Mouse (Mus musculus): ENCODE measurements around the gene Trp53rka. TPM values are rescaled to one million over a fixed set of nuclear protein-coding genes. Genes with fewer than 3 reads are reported as not detected.
A peak's percentile ranks its signal among the peaks of the same experiment; 100 is the strongest.

Gene Trp53rka
- polyA plus RNA-seq, 1 experiment from 2014 or later, result 42.2 TPM

DNA sequence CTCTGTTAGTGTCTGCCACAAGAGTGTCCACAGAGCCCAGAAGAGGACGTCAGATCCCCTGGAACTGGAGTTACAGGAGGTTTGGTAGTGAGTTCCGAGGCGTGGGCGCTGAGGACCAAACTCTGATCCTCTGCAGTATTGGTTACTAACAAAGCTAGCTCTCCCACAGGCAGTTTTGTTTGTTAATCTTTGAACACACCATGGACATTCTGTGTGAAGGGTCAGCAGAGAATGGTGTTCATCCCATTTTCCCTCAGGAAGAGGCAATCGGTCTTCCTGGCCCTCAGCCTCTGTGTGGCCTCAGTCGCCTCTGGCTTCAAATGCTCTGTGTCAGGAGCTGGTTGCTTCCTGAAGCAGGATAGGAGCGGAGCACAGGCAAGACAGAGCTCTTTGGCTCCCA, 17.7 kb downstream of the Trp53rka start:
- no peaks in the 10 kb centered on the region for H3K36me3 ChIP-seq
- H3K4me3 ChIP-seq, result no peak overlapping the region
- H3K27me3 ChIP-seq (ENCODE audit: insufficient read depth, poor library complexity, severe bottlenecking), result peaks cover 54% of the 10 kb centered on the region
- peaks cover 23% of the 10 kb centered on the region for H3K4me1 ChIP-seq
- H3K9me3 ChIP-seq, result no peaks in the 10 kb centered on the region
- WGBS, result 67% methylated on average over 7 of the region's 7 CpGs
- H3K27ac ChIP-seq, result no peak overlapping the region
- no peak for DNase-seq (ENCODE audit: low spot score)

DNA sequence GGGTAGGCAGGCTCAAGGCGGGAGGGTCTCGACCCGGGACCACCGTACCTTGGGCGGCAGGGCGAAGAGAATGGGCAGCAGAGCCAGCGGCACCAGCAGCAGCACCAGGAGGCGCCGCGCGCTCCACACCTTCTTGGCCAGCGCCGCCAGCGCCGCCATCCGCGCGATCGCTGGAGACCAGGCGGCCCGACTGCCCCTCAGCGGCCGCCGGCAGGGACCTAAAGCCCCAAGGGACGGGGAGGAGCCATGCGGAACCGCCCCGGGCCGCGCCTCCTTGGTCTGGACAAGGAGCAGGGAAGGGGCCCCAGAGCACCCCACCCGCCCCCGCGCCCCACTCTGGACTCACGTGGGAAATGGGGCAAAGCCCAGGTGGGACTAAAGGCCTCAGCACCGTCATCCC, 20.1 kb downstream of the Trp53rka start, which contains the start of gene Slc13a3:
TSS of gene Slc13a3 (minus strand) at position 228 of the 400 bp plus-strand sequence.
- no peak for DNase-seq (ENCODE audit: low spot score)
- Histone ChIP-seq H3K9me3 (no peaks in the 10 kb centered on the region), H3K27ac (peak within 1 kb of the TSS; percentile 47), H3K36me3 (no peaks in the 10 kb centered on the region), H3K4me3 (peak within 1 kb of the TSS; percentile 54), H3K4me1 (peaks cover 32% of the 10 kb centered on the region), H3K27me3 (ENCODE audit: insufficient read depth, poor library complexity, severe bottlenecking) (peaks cover 69% of the 10 kb centered on the region)
- WGBS, result 2% methylated on average over 35 of the region's 35 CpGs

DNA sequence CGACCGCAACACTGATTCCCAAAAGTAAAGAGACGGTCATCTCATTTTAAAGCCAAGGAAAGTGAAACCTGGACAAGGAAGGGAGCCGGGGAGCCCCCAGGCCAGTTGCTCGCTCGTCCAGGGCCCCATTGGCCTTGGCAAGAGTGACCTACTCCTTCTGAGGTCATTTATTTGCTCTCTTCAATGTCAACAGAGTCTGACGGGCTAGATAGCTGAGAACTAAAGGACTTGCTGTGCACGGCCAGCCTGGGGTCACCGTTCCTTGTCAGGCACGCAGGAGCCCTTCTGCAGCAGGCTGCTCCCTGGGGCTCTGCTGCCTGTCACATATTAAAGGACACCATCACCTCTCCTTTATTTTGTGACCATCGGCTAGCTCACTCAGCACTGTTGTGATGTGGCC, 21.2 kb downstream of the Trp53rka start:
- Histone ChIP-seq H3K27ac (no peak overlapping the region), H3K36me3 (no peaks in the 10 kb centered on the region), H3K4me3 (no peak overlapping the region), H3K9me3 (no peaks in the 10 kb centered on the region), H3K27me3 (ENCODE audit: insufficient read depth, poor library complexity, severe bottlenecking) (peaks cover 69% of the 10 kb centered on the region), H3K4me1 (peaks cover 38% of the 10 kb centered on the region)
- WGBS, result 68% methylated on average over 11 of the region's 11 CpGs
- DNase-seq (ENCODE audit: low spot score), result no peak

- H3K9me3 ChIP-seq, result no peaks in the 10 kb centered on the region
- H3K27me3 ChIP-seq (ENCODE audit: insufficient read depth, poor library complexity, severe bottlenecking), result peaks cover 72% of the 10 kb centered on the region
- WGBS, result 41% methylated on average over 5 of the region's 5 CpGs
- no peak overlapping the region for H3K27ac ChIP-seq
- H3K4me3 ChIP-seq, result no peak overlapping the region
- peaks cover 38% of the 10 kb centered on the region for H3K4me1 ChIP-seq
- DNase-seq (ENCODE audit: low spot score), result no peak
- H3K36me3 ChIP-seq, result no peaks in the 10 kb centered on the region
These were observed 23.0 kb downstream of the Trp53rka start for GRCm38 (mm10) chr2:165470167-165470566.

GRCm38 (mm10) chr2:165467824-165468452, 25.2 kb downstream of the Trp53rka start:
- peaks cover 35% of the 10 kb centered on the region for H3K4me1 ChIP-seq
- no peak for DNase-seq (ENCODE audit: low spot score)
- peaks cover 51% of the 10 kb centered on the region for H3K27me3 ChIP-seq (ENCODE audit: insufficient read depth, poor library complexity, severe bottlenecking)
- 60% methylated on average over 15 of the region's 15 CpGs for WGBS
- H3K36me3 ChIP-seq, result no peaks in the 10 kb centered on the region
- H3K9me3 ChIP-seq, result no peaks in the 10 kb centered on the region
- no peak overlapping the region for H3K4me3 ChIP-seq
- 0 out of 2 replicates have a peak overlapping the region, but pooled peaks have one; percentile 6 for H3K27ac ChIP-seq

DNA sequence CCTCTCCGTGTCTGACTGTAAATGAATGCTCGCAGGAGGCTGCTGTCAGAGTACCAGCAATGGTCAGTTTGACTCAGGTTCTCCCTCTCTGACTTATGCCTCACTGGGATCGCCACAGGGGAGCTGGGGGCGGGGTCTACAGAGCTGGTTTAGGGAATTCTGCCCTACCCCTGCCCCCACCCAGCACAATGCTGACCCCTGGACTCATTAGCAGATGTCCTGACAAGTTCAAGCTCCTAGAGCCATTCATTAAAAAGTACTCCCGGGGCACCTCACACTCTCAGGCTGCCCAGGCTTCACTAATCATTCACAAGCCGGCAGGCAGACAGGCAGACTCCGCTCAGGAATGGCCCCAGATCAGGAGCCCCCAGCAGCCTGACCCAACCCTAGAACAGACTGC, 33.5 kb downstream of the Trp53rka start:
- Histone ChIP-seq H3K36me3 (no peaks in the 10 kb centered on the region), H3K9me3 (no peaks in the 10 kb centered on the region), H3K27me3 (ENCODE audit: insufficient read depth, poor library complexity, severe bottlenecking) (peaks cover 10% of the 10 kb centered on the region; the same call in 1 of the 2 replicates), H3K4me1 (peaks cover 10% of the 10 kb centered on the region), H3K27ac (no peak overlapping the region), H3K4me3 (no peak overlapping the region)
- WGBS, result 27% methylated on average over 7 of the region's 7 CpGs
- DNase-seq (ENCODE audit: low spot score), result no peak

DNA sequence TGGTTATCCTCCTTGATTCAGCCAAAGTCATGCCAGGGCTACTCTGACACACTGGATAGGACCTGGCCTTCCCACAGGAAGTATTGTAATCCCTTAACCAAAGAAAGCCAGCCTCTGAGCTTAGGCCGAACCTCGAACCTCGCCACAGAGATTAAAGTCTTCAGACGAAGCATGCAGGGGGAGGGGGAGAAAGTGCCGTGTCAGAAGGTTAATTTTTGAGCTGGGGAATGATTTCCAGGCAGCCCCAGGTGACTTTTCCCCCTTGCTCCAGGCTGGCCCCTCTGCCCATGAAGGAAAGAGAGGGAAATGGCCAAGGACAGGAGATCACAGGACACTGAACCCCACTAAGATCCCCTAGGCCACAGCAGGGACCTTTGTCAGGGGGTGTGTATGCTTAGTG, 34.9 kb downstream of the Trp53rka start:
- Histone ChIP-seq H3K27me3 (ENCODE audit: insufficient read depth, poor library complexity, severe bottlenecking) (peaks cover 10% of the 10 kb centered on the region; the same call in 1 of the 2 replicates), H3K9me3 (no peaks in the 10 kb centered on the region), H3K4me1 (peaks cover 10% of the 10 kb centered on the region), H3K4me3 (no peak overlapping the region), H3K27ac (no peak overlapping the region), H3K36me3 (no peaks in the 10 kb centered on the region)
- no peak for DNase-seq (ENCODE audit: low spot score)
- 63% methylated on average over 5 of the region's 5 CpGs for WGBS

DNA sequence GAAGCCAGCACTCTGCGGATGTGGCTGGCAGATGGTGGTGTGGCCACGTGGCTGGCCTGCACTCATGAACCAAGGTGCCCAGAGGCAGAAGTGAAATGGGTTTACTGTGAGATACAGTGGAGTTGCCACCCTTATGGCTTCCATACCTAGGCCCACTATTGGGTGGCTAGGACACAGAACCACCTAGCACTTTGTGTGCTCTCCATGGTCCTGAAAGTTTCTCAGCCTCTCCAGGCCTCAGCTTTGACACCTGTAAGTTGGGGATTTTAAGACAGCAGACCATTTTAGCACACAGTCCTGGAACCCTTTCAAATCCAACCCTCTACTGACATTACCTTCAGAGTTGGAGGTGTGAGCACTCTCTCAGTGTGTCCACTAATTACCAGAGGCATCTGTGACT, 36.4 kb downstream of the Trp53rka start:
- WGBS, result 60% methylated on average over 2 of the region's 2 CpGs
- no peaks in the 10 kb centered on the region for H3K9me3 ChIP-seq
- no peak overlapping the region for H3K27ac ChIP-seq
- peaks cover 5% of the 10 kb centered on the region; the same call in 1 of the 2 replicates for H3K27me3 ChIP-seq (ENCODE audit: insufficient read depth, poor library complexity, severe bottlenecking)
- no peaks in the 10 kb centered on the region for H3K36me3 ChIP-seq
- DNase-seq (ENCODE audit: low spot score), result no peak
- H3K4me3 ChIP-seq, result no peak overlapping the region
- H3K4me1 ChIP-seq, result peaks cover 10% of the 10 kb centered on the region

DNA sequence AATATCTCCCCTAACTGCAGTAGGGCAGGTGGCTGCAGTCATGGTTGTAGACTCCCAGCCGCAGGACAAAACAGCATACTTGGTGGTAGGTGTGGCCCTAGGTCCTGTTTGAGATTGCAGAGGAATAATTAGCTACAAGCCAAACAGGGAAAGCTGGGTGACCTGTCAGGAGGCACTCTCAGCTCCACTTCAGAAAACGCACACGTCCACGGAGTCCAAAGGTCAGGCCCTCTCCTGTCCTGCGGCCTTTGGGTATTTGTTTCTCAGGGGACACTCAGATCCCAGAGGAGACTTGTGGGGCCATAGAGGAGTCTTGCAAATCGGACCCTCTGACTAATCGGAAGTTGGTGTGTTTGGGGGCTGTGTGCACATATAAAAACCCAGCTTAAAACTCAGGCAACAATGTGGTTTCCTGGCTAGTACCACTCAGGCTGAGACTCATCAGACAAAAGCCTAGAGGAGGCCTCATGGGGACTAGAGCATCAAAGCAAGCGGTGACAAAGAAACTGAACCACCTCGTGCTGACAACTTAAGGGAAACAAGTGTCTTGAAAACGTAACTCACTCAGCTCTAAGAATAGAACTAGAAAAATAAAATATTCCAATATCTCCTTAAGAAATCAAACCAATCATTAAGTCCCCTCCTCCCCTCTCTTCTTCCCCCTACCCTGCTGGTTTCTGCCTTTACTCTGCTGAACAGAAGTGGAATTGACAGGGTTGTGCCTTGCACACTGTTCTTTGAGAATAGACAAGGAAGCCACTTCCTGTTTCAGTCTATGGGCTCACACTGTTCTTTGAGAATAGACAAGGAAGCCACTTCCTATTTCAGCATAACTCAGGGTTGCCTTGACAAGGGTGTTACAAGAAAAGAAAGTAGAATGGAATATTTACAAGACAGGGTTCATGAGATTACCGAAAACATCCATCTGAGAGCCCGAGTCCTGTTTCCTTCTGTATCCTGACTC, 40.1 kb downstream of the Trp53rka start:
- WGBS, result 76% methylated on average over 12 of the region's 12 CpGs
- no peaks in the 10 kb centered on the region for H3K36me3 ChIP-seq

GRCm38 (mm10) chr2:165448475-165448874, 44.6 kb downstream of the Trp53rka start:
- H3K27me3 ChIP-seq (ENCODE audit: insufficient read depth, poor library complexity, severe bottlenecking), result peaks cover 8% of the 10 kb centered on the region; the same call in 1 of the 2 replicates
- H3K27ac ChIP-seq, result no peak overlapping the region
- no peaks in the 10 kb centered on the region for H3K4me1 ChIP-seq
- no peaks in the 10 kb centered on the region for H3K9me3 ChIP-seq
- no peak for DNase-seq (ENCODE audit: low spot score)
- no peak overlapping the region for H3K4me3 ChIP-seq
- WGBS, result 83% methylated on average over 9 of the region's 9 CpGs
- H3K36me3 ChIP-seq, result no peaks in the 10 kb centered on the region

More for the DNA sequence above, 40.1 kb downstream of the Trp53rka start:
- no peak overlapping the region for H3K27ac ChIP-seq
- no peak for DNase-seq (ENCODE audit: low spot score)
- H3K4me1 ChIP-seq, result no peaks in the 10 kb centered on the region
- H3K4me3 ChIP-seq, result no peak overlapping the region
- H3K9me3 ChIP-seq, result no peaks in the 10 kb centered on the region
- H3K27me3 ChIP-seq (ENCODE audit: insufficient read depth, poor library complexity, severe bottlenecking), result peaks cover 8% of the 10 kb centered on the region; the same call in 1 of the 2 replicates

DNA sequence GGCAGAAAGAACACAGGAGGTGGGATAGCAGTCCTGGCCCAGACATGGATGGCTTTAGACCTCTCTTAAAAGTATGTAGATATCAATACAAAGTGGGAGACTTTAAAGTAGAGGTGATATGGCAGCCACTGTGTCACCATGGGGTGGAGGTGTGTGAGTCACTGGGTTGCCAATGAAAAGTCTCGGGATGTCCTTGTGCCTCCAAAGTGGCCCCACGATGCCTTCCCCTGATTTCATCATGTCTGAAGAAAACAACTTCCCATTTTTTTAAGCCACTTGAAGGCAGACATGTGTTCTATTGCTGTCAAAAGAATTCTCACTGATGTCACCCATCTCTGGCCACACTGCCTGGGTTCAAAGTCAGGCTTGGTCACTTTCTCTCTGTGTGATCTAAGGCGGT, 48.3 kb downstream of the Trp53rka start:
- Histone ChIP-seq H3K4me1 (no peaks in the 10 kb centered on the region), H3K4me3 (no peak overlapping the region), H3K36me3 (no peaks in the 10 kb centered on the region), H3K27me3 (ENCODE audit: insufficient read depth, poor library complexity, severe bottlenecking) (peaks cover 13% of the 10 kb centered on the region), H3K9me3 (no peaks in the 10 kb centered on the region), H3K27ac (no peak overlapping the region)
- no peak for DNase-seq (ENCODE audit: low spot score)
- 80% methylated on average over 3 of the region's 3 CpGs for WGBS

DNA sequence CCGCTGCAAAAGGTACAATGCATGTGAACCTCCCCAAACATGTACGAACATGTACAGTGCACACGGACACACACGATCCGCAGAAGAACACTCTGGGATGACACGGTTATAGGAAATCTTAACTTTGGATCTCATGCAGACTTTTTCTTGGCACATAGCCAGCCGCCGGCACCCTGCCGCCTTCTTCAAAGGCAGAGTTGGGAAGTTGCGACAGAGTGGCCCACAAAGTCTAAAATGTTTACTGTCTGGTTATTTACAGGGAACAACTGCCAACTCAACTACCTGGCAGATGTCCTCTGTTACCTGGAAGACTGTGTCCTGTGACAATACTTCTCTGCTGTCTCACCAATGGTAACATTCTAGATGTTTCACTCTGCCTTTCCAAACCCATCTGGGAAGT, 50.1 kb downstream of the Trp53rka start:
- H3K9me3 ChIP-seq, result no peaks in the 10 kb centered on the region
- WGBS, result 87% methylated on average over 10 of the region's 10 CpGs
- H3K36me3 ChIP-seq, result no peaks in the 10 kb centered on the region
- peaks cover 5% of the 10 kb centered on the region for H3K27me3 ChIP-seq (ENCODE audit: insufficient read depth, poor library complexity, severe bottlenecking)
- H3K4me3 ChIP-seq, result no peak overlapping the region
- no peak overlapping the region for H3K27ac ChIP-seq
- 0 out of 2 replicates have a peak, but pooled peaks cover 5% of the 10 kb centered on the region for H3K4me1 ChIP-seq
- no peak for DNase-seq (ENCODE audit: low spot score)

GRCm38 (mm10) chr2:165441613-165442012, 51.5 kb downstream of the Trp53rka start:
- WGBS, result 70% methylated on average over 4 of the region's 4 CpGs
- H3K4me3 ChIP-seq, result no peak overlapping the region

More at GRCm38 (mm10) chr2:165441613-165442012, 51.5 kb downstream of the Trp53rka start:
- peaks cover 5% of the 10 kb centered on the region for H3K27me3 ChIP-seq (ENCODE audit: insufficient read depth, poor library complexity, severe bottlenecking)
- H3K27ac ChIP-seq, result no peak overlapping the region
- H3K4me1 ChIP-seq, result 0 out of 2 replicates have a peak, but pooled peaks cover 5% of the 10 kb centered on the region
- DNase-seq (ENCODE audit: low spot score), result no peak
- H3K9me3 ChIP-seq, result no peaks in the 10 kb centered on the region
- H3K36me3 ChIP-seq, result no peaks in the 10 kb centered on the region
